Mouse (Mus musculus) lung, postnatal 4 days (tissue): ENCODE results near the gene Arid4b.

Experiments
- DNase-seq, 2 experiments: peaks; one replicate each; pipeline ENCODE4 v3.0.0; 2021

Gene Arid4b

DNA sequence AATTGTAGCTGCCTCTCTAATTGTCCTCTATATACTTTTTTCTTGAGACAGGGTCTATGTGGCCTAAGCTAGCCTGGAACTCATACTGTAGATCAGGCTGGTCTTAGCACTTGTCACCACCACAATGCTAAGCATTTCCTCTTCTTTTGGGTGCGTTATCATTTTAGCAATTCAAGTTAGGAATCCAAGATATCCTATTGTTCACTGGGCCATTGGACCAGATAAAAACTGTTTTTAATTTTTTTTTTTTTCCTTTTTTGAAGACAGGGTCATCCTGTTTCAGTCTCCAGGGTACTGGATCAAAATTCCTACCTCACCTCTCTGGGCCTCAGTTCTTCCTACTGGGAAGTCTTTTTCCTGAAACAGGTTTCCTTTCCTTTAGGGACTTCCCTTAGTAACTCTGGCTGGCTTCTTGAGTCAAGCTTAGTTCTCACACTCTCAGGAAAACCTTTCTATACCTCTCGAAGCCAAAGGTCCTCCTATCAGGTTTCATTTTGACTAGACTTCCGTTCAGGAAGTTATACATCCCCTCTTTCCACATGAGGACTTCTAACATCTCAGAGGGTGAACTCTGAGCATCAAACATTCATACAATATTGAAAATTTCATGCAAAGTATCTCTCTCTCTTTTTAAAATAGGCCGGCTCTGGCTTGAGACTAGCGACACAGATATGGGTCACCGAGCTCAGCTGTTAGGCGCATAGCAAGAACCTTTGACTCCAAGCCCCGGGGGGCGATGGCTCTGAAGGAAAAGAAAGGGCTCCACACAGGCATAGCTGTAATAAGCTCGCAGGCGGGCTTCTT, 621 bp upstream of the Arid4b start:
- no peak for DNase-seq

DNA sequence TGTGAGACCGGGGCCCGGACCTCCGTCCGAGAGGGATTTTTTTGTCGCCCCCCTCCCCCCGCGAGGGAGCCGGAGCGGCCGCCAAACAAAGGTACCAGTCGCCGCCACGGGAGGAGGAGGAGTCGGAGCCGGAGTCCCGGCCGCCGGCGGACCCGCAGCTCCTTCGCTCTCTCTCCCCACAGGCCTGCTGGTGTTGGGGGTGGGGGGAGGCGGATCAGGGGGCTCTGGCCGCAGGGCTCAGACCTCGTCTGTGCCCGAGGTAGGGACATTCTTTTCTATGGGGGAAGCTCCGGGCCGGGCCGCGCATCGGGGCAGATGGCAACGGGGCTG, 875 bp downstream of the Arid4b start:
- no peak for DNase-seq

DNA sequence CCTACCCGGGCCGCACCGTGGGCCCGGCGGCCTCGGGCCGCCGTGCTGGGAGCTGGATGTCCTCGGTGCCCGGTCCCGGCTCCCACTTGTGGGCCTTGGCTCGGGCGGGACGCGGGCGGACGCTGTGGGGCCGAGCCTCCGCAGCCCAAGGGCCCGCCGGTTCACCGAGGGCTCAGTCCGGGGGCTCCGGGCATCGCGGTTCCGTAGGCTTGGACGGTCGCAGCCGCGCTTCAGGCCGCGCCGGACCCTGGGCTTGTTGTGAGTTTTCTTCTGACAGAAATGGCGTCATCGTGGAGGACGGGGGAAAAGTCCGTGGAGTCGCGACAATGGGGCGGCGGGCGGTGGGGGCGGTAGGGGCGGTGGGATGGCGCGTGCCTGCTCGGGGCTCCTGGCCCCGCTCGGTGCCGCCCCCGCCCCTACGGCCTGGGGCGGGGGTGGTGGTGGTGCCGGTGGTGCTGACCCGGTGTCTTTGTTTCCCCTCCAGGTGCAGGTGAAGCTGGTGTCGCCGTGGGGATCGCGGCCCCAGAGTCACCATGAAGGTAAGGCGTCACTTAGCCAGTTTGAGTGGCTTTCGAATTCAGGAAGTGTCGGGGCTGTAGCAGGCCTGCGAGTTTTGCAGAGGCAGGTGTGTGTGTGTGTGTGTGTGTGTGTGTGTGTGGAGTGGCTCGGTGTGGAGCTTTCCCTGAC, 1.5 kb downstream of the Arid4b start:
- DNase-seq: peak; percentile 62 to 66

DNA sequence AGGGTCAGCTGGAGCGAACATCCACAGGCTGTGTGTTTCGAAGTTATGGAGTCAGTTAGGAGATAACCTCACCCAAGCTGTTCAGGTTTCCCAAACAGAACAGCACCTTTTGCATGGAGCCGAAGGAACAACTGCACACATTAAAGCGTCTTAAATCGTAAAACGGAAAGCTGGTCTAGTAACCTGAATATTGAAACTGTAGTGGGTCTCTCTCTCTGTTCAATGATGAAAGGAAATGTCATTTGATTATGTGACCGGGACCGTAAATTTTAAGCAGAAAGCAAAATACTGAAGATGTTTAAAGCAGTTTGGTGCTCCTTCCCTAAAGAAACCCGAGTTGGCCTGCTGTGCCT, 2.0 kb downstream of the Arid4b start:
- no peak for DNase-seq

DNA sequence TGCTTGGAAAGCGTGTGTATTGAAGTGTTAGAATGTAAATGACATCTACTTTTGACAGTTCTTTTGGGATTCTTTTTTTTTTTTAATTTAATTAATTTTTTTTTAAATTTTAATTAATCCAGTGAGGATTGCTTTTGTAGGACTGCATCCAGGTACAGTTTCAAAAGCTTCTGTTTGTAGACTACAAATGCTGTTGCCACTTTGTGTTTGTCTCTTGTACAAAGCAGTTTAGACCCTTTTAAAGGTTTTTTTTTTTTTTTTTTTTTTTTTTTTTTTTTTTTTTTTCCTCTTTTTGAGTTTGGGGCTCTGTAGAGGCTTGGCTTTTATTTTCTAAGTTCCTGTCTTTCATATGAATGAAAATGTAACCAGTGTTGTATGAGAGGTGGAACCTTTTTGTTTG, 2.7 kb downstream of the Arid4b start:
- no peak for DNase-seq

DNA sequence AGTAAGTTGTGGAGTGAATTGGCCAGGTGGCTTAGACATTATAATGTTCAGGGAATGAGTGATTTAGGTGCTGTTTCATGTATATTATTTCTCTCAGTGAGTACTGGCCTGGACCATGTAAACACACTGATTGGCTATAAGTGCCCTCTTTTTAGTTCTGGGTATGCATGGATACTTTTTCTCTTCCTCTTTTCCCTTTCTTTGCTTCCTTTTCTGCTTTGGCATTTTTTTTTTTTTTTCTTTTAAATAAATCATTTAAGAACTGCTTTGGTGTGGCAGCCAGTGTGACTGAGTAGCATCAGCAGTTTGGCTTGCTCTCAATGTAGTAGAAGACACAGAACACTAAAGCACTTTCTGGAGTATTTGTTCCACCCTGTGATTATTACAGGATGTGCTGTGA, 5.0 kb downstream of the Arid4b start:
- DNase-seq: no peak

DNA sequence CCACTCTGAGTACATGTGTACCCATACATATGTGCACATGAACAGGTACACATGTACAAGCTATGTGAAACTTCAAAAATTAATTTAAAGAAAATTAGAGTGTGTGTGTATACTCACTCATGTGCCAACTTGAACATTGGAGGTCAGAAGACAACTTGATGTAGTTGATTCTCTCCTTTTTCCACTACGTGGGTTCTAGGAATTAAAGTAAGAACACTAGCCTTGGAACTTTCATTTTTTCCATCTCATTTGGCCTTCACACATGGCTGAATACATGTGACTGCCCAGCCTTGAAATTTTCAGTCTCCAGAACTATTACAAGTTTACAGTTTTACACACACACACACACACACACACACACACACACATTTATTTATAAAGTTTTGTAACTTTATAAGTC, 6.3 kb downstream of the Arid4b start:
- DNase-seq: no peak

DNA sequence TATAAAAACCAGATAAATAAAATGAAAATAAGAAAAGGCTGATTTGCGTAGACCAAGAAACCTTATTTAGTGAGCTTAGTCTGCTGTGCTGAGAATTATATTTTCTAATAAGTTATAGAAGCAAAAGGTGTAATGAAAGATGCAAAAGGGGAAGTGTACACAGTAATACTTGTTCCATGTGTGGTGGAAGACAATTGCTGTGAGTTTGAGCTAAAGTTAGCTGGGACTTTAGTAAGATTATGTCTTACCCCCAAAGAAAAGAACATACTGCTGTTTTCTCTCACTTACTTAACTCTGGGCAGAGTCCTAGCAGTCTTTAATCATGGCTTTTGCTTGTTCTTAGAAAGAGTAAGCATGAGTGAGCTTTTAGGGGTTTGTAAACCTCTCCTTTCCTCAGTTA, 11.3 kb downstream of the Arid4b start:
- no peak for DNase-seq

DNA sequence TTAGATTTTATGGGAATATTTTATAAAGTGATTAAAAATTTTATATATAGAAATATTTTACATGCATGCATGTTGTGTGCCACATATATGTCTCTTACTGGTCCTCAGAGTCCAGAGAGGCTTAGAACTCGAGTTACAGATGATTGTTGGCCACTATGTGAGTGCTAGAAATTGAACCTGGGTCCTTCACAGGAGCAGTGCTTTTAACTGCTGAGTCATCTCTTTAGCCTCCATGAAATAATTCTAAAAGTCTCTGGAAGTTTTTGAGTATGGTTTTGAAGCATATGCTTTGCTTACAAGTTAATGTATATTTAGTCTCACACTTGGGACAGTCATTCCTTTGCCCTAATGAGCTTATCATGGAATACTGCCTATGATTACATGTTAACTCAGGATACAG, 12.3 kb downstream of the Arid4b start:
- no peak for DNase-seq

DNA sequence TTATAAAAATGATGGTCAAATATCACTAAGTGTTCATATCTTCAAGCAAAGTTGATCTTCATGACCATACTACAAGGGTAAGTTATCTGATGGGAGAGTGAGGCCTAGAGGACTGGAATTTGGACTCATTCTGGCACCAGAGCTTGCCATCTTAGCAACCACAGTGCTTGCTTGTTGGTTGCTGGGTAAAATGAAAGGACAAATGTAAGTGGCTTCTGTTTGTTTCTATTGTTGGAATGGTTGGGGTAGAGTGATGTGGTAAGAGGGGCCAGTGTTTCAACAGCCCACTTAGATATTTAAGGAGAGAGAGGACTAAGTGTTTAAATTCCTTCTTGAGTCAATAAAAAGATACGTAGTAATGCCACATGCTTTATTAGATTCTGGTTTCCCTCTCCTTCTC, 25.6 kb downstream of the Arid4b start:
- DNase-seq: peak; percentile 12 to 24

DNA sequence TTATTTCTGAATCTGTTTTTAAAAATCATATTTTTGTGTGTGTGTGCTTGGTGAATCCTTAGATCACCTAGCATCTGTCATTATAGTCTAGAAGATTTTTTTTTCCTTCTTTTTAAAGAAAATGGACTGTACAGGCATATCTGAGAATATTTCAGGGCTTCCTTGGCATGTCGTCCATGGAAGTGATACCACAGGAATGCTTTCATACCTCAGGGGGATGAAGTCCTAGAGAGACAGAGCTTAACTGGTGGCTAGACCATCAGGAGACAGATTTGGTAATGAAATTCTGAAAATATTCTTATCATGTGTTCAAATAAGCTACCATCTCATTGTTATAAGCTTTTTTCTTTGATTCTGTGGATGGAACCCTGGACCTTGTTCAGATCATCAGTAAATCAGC, 40.0 kb downstream of the Arid4b start:
- no peak for DNase-seq

DNA sequence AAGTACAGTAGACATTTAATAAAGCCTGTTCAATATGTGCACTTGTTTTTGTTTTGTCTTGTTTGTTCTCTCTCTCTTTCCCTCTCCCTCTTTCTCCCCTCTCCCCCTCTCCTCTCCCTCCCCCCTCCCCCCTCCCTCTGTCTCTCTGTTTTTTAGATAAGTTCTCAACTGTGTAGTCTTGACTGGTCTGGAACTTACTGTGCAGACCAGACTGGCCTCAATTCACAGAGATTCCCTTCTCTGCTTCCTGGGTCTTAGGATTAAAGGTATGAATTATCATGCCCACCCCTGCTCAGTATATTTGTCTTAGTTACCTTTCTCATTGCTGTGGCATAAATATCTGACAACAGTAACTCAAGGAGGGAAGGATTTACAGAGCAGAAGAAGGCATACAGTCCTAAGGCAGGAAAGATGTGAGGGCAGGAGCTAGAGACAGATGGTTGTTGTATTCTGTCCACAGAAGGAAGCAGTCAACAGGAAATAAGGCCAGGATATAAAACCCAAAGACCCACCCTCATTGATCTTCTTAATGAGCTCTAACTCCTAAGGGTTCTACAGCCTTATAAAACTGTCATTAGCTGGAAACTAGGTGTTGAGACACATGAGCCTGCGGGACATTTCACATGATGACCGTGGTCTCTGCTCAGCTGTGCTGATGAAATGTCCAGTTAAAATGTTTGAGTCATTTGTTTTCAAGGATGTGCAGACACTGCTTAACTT, 47.3 kb downstream of the Arid4b start:
- no peak for DNase-seq

DNA sequence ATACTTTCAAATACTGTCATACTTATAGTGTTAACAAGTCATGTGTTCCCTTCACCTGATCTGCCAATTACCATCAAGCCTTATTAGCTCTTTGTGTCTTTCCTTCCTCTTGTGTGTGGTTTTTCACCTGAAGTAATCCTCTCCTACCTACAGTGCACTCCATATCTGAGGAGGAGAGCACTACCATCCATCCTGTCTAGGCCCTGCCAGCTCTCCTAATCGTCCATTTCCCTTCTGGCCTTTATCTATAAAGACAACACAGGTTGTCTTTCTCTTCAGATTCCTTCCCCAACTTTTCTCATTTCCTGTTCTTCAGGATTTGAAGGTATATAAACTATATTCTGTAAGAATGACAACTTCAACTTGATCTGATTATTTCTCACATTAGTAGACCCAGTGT, 48.1 kb downstream of the Arid4b start:
- no peak for DNase-seq

DNA sequence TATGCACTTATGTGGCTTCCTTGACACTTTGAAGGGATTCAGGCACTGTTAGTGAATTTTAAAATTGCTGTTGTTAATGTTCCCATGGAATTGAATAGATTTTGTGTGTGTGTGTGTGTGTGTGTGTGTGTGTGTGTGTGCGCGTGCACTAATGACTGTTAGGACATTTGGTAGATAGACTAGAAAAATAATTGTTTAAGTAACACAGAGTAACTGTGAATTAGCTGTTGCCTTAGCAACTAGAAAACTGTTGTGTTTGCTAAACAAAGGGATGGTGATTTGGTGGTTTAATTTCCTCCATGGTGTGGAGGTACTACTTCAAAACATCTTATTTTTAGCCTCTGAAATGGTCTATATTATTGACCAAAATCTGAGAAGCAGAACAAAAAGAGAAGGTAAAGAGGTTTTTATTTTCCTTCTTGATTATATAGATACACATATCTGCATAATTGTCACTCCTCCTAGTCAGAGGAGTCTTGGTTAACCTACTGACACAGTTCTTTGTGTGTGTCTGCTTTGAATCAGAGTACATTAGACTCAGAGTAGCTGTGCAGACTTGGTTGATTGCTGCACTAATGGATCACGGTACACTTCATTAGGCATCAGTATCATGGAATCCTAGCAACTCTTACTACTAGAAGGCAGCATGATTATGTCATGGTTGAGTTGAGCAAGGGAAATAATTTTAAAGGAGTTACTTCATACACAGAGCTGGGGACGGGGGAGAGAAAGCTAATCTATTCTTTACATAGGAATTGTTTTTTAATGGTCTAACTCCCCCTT, 50.9 kb downstream of the Arid4b start:
- DNase-seq: no peak

DNA sequence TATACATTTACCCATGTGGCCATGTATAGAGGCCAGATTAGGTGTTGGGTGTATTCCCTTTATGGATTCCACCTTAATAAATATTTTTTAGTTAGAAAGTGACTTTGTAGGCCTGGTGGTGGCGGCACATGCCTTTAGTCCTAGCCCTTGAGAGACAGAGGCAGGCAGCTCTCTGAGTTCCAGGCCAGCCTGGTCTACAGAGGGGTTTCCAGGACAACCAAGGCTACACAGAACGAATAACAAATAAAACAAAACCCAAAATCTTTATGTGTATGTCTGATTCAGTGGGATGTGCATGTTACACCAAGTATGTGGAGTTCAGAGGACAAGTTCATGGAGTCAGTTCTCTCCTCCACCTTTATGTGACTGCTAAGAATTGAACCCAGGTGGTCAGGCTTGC, 52.8 kb downstream of the Arid4b start:
- no peak for DNase-seq

DNA sequence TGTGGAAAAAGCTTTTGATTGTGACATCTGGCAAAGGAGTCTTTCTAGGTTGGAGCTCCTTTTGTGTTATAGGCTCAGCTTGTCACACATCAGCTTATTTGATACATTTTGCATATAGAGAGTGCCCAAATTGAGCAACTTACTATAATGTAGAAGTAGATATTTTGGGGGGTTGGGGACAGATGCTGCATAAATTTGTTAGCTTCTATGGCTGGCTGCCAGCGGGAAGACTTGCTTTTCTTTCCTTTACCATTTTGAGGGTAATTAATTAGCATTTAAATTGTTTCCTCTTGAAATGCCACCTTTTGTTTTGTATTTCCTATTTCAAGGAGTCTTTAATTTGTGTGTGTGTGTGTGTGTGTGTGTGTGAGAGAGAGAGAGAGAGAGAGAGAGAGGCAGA, 68.6 kb downstream of the Arid4b start:
- DNase-seq: no peak

DNA sequence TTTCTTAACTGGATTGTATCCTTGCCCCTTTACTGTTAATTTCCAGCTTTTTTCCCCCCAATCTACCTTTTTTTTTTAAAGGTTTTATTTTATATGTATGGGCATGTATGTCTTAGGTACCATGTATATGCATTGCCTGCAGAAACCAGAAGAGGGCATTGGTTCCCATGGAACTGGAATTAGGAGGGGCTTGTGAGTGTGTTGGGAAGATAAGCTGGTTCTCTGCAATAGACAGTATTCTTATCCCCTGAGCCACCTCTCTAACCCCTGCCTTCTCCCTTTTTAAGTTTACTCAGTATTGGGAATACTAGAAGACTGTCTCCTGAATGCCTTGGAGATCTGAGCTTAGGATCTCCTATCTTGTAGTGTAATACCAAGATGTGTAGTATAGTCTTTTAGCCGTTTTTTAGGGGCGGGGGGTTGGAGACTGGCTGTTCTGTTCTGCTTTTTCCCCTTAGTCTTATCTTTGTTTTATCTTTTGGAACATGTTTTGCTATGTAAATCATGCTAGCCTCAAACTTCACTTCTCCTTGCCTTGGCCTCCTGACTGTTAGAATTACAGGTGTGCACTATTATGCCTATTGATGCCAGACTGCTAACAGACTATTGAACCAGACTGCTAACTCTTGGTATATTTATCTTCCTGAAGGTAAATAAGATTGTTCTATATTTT, 79.4 kb downstream of the Arid4b start:
- no peak for DNase-seq

DNA sequence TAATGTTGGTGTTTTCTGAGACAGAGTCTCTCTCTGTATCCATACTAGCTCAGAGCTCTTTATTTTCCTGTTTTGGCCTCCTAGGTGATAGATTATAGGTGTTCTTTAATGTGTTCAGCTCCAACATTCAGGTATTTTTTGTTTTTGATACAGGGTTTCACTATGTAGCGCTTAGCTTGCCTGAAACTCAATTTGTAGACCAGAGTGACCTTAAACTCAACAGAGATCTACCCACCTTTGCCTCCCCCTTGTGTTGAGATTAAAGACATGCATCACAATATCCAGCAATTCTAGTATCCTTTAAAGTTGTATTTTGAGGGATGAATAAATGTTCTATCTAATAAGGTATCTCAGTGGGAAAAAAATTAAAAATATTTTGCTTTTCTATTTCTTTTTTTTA, 115.0 kb downstream of the Arid4b start:
- no peak for DNase-seq

DNA sequence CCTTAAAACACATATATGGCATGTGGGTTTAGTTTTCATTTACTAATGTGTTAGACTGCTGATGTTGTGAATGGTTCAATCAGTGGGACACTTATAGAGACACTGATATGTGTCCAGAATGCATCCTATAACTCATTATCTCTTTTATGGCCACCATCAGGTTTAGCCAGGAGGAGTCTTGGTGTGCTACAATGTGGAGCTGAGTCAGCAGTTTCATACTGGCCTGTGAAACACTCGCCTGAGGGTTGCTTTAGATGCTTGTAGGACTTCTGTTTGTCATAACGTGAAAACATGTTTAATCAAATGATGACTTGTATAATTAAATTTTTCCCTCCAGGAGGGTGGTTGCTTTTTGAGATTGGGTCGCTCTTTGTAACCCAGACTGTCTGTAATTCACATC, 116.6 kb downstream of the Arid4b start:
- DNase-seq: no peak

DNA sequence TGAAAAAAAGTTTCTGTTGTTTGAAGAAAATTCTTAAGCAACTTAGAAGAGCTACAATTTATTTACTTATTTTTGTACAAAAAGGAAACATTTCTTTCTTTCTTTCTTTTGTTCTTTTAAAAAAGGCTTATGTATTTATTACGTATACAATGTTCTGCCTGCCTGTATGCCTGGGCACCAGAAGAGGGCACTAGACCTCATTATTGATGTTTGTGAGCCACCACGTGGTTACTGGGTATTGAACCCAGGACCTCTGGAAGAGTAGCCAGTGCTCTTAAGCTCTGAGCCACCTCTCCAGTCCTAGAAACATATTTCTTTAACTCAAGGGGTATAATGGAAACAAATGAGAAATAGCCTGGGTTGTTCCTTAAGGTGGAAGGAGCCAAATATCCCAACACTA, 182.9 kb downstream of the Arid4b start:
- DNase-seq: no peak
